Mouse (Mus musculus) frontal cortex, adult 2 months (tissue): ENCODE results near the gene Ep400. TPM values are rescaled to one million over a fixed set of nuclear protein-coding genes. Genes with fewer than 3 reads are reported as not detected.
"Not testable (repeated sequence)": the region's sequence is repeated elsewhere in the genome, so short reads cannot be mapped to it uniquely, and the experiment has no call there.

ENCODE experiments used
- DNase-seq, 2 experiments: peaks; one replicate each; pipeline ENCODE4 v3.0.0; 2022; ENCODE audit warnings: low spot score in 1 of 2; ENCODE audit errors: extremely low spot score in 1 of 2
- polyA plus RNA-seq: library from polyadenylated mRNA; depleted of rRNA; stranded (reverse); fragments of >200 nt; gene quantifications from 2 replicates; pipeline ENCODE4 v1.2.3, GENCODE M21; 2012

Gene Ep400
- polyA plus RNA-seq, 1 experiment, result 37.4 TPM

DNA sequence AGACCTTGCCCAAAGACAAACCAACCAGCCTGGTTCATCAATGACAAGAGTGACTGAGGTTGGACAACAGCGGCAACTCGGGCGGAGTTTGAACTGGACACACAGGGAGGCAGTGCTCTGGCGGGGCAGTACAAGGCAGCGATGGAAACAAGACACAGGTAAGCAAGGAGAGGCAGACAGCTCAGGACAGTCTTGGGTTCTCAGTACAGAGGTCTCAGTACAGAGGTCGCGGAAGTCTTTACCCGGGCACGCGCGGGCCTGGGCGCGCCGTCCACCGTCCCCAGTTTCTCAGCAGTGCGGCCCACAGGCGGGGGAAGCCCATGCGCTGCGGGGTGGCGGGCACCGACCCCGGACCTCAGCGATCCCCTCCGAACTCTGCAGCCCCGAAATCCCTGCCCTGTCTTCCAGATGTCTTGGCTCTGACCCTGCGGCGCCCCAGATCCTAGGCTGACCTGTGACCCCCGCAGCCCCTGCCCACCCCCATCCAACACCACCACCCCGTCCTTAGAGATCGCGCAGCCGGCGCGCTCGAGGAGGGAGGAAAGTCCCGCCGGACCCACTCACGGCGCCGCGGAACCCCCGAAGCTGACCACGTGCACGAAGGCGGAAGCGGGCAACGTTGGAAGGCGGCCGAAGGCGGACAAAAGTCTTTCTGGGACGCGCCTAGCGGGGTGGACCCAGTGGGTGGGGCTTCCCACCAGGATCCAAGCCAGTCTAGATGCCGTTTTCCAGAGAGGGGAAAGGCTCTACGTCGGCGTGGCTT is 9.7 kb upstream of the Ep400 start, which contains the start of gene Pus1:
Gene Pus1 (minus strand): TSS at position 662 of the 763 bp plus-strand sequence.
- DNase-seq, result peak; percentile 86 to 97

DNA sequence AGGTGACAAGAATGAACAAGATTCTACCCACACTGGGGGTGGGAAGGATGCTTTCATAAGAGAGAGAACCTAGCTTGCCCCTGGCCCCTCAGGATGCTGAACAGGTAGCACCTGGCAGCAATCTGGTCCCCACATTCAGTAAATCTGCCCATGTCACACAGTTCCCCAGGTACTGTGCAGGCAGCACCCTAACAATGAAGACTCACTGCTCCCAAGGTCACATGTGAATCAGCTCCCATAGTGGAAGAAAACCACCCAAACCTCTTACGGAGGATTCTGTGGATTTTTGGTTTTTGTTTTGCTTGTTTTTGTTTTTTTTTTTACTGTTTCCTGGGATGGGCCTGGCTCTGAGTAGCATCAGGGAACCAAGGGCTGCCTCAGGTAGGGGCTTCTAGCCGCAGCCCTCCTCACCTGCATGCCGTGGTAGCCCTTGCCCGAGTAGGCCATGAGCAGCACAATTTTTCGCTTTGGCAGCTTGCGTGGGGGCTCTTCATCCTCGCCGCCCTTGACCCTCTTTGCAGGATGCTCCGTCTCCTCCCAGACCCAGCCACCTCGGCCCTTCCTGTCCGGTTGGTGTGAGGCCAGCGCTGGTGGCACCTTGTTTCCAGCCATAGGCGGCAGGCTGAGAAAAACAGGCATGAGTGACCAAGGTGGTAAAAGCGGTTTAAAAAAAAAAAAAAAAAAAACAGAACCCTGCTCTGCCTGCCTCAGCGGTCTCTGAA is 8.9 kb upstream of the Ep400 start:
- no peak for DNase-seq

DNA sequence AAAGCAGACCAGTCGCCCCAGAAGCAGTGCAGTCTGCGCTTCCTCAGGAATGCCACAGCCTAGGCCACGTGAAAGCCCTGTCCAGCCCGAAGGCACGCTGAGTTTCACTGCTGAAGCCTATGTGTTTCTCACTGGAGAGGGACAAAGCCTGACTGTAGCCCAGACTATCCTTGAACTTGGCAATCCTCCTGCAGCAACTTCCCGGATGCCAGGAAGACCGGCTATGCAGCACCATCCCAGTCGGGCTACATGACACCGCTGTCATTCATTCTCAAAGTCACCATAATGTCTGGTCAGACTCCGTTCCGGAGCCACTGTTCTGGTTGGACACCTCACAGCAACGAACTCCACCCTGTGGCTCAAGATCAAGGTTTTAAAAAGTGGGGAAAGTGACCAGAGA is 7.7 kb upstream of the Ep400 start:
- no peak for DNase-seq

DNA sequence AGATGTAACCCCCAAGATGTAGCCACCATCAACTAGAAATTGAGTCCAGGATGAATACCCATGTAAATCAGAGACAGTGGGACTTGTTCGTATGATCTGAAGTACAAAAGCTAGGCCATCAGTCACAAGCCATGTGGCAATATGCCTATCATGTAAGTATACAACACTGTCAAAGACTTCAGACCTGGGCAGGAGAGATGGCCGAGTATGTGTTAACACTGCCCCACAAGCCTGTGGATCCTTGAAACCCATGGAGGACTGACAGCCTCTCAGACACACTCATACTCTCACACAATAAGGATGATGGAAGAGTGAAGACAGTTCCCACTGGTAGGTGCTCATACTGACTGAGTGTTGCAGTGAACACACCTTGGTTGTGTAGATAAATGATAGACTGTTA is 5.6 kb upstream of the Ep400 start:
- DNase-seq, result no peak

DNA sequence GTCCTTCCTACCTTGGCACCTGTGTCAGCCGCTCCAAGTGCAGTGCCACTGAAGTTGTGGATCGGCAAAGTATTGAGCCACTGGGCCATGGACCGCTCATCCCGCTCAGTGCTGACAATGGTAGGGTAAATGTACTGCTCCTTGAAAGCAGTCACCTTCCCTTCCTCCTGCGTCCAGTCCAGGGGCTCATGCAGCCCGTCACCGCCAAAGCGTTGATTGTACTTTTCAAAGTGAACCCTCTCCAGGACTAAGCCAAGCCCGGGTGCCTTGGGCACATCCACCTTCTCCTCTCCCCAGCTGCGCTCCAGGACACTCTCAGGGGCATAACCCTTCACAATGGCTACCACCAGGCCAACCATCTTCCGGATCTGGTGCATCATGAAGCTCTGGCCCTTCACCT is 4.0 kb upstream of the Ep400 start:
- no peak for DNase-seq

DNA sequence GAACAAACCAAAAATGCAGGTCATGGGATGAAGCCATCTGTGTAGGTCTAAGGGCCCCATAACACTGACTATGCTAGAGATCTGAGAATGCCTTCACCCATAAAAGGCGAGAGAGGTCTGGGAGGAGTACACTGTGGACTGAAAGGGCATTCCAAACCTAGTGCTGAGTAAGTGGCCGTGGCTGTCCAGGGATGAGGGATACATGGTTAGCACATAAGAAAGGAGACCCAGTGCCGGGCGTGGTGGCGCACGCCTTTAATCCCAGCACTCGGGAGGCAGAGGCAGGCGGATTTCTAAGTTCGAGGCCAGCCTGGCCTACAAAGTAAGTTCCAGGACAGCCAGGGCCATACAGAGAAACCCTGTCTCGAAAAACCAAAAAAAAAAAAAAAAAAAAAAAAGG is 2.4 kb upstream of the Ep400 start:
- not testable (repeated sequence) for DNase-seq

DNA sequence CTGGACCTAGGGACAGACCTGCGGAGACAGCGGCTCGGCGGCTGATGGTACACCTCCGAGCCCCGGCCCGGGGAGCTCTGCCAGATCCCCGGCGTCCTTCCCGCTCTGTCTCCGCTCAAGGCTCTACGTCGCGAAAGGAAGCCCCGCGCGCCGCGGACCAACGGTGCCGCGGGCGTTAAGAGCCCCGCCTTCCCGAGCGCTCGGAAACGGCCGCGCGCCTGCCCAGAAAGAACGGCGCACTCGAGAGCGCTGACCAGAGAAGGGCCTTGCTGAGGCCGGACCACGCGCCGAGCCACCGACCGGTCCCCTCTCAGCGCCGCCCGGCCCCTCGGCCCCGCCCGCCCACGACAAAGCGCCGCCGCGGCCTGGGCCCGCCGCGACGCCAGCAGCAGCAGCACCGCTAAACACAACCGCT is 479 bp downstream of the Ep400 start:
- peak in 1 of 2 experiments; percentile 25 for DNase-seq

DNA sequence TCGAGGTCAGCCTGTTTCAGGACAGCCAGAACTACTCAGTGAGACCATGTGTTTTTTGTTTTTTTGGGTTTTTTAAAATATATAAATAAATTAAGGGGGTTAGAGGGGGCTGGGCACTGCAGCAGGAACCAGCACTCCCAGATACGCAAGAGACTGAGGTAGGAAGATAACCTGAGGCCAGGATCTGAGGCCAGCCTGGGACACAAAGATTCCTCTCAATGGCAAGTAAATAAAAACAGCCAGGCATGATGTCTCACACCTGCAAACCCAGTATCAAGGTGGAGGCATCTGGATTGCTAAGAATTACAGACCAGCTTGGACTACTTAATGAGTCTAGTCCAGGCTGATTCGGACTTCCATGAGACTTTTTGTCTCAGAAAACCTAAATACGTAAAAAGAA is 1.2 kb downstream of the Ep400 start:
- no peak for DNase-seq

DNA sequence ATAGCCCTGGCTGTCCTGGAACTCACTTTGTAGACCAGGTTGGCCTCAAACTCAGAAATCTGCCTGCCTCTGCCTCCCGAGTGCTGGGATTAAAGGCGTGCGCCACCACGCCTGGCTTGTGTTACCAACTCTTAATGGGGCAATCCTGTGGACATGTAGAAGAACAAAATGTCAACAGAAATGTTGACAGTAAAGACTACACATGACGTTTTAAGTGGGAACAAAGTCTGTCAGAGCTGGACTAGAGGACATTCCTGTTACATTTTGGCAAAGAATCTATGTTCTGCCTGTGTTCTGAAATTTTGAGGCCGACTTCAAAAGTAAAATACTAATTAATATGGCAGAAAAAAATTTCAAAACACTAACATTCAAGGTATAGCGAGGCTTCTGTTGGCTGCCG is 6.6 kb downstream of the Ep400 start:
- DNase-seq, result no peak

DNA sequence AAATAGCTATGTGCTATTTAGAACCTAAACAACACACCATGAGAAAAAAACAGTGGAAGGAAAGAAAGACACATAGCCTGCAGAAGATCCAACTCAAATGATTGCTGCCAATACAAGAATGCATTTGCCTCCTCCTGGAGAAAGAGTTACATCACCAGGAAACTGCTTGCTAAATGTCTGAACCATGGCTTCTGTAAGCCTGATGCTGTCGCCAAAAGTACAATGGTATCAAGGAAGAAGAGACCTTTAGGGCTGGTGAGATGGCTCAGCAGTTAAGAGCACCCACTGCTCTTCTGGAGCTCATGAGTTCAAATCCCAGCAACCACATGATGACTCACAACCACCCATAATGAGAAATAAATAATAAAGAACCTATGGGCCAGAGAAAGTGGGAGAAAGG is 25.5 kb downstream of the Ep400 start:
- DNase-seq, result no peak

DNA sequence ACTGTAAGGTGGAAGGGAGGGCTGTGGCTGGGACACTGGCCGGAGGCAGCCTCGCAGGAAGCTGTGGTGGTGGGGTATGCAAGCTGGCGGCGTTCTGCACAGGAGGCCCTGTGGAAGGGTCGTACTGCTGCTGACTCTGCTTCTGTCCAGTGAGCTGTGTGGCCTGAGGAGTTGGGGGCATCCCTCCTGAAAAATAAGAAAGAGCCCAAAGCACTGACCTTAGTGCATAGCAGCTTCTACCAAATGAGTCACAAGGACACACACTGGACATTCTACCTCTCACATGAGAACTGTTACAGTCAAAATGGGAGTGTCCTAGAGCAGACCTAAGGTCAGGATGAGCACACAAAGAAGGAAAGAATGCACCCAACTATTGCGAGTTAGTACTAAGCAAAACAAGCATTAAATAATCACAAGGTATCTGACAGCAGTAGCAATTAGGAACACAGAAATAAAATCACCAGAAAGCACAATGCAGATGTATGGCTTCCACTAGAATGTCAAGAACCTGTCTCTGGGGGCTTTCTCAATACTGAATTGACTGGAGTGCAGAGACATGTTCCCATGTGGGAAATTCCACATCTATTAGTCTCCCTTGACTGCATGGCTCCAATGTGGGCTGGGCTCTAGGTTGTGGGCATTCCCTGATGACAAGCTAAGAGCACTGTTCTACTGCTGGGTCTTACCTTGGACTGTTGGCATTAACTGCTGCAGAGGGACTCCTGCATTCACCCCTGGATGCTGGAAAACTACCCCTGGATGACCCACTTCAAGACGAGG is 30.8 kb downstream of the Ep400 start:
- DNase-seq, result no peak

DNA sequence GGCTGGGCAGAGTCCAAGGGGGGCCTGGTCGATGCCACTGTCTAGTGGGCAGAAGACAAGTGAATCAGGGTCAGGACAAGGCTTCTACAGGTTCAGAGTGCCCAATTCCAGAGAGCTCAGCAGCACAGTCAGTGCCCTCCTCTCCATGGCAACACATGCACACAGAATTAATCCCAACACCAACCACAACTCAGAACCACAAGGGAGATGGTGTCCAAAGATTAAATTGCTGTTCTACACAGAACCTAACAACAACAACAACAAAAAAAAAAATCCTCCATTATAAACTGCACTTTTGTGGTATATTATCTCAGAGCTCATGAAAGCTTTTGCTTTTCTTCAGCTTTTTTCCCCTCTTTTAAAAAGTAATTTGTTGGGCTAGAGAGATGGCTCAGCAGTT is 34.9 kb downstream of the Ep400 start:
- DNase-seq, result no peak

DNA sequence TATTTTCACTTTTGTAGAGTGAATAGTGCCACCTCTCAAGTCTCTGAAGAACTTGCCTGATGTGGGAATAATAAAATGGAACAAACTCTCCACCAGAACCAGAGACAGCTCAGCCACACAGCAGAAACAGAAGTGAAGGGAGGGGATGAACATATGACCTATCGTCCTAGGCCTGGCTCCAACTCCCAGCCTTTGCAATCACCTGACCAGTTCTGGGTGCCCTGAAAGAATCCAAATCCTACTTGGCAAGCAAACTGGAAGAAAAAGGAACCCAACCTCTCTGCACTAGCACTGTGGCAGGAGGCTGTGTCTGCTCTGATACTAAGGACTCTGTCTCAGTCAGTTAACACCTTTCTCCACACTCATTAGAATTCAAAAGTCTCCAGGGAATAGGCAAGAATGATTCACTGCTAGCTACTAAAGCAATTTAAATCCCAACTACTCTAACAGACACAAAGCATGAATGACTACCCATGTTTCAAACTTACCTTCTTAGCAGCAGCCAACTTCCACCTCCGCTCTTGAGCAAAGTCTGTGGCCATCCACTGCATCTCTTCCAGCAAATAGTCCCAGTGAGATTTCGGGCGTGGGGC is 37.2 kb downstream of the Ep400 start:
- DNase-seq, result peak in 1 of 2 experiments; percentile 19

DNA sequence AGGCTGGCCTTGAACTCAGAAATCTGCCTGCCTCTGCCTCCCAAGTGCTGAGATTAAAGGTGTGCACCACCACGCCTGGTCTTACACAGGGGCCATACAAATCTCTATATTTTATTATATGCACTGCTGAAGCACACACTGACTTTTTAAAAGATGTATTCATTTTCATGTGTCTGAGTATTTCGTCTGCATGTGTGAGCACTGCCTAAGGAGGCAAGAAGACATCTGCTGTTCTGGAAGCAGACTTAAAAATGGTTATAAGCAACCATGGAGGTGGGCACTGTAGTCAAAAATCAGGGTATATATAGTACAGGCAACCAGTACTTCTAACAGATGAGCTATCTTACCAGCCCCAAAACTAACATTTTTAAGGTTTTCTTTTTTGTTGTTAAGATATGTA is 39.3 kb downstream of the Ep400 start:
- peak in 1 of 2 experiments; percentile 11 for DNase-seq

DNA sequence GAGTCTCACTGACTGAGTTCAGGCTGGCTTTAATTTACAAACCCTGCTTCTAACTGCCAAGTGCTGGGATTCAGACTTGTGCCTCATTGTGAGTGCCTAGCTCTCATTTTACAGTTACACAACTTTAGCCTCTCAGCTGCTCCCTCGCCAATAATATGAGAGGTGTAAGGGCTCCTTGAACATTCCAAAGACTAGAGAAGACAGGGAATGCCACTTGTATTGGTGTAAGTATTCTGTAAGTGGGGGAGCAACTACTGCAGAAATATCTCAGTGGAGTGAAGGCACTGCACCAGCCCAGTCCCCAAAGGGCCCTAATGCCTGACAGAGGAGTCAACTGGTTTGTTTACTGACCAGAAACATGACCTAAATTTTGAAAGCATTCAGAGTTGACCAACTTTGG is 42.7 kb downstream of the Ep400 start:
- no peak for DNase-seq

DNA sequence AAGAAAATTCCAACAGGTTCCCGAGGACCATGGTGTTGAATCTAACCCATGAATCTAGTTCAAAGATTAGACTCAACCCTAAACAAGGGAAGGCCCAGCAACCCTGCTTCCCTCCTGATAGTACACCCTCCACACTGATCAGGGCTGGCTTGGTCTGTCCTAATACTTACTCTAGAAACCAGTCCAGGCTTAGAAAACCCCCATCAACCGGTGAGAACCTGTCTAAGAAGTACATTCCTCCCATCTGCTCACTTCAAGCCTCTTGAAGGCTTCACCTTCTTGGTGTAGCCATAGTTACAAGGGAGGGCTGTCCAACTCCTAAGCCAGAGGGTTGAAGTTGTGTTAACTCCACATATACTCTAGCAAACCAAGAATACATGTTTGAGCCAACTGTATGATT is 47.0 kb downstream of the Ep400 start:
- DNase-seq, result no peak

DNA sequence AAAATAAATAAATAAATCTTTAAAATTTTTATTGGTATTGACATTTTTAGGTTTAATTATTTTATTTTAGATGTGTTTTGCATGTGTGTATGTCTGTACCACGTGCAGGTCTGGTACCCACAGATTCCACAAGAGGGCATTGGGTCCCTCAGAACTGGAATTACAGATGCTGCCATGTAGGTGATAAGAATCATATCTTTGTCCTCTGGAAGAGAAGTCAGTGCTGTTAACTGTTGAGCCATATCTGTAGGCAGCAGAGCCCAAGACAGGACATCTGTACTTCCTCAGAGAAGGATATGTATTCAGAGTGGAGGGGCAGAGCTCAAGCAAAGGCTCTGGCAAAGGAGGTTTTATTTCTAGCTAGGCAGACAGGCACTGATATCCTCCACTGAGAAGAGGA is 49.1 kb downstream of the Ep400 start:
- DNase-seq, result not testable (repeated sequence)

DNA sequence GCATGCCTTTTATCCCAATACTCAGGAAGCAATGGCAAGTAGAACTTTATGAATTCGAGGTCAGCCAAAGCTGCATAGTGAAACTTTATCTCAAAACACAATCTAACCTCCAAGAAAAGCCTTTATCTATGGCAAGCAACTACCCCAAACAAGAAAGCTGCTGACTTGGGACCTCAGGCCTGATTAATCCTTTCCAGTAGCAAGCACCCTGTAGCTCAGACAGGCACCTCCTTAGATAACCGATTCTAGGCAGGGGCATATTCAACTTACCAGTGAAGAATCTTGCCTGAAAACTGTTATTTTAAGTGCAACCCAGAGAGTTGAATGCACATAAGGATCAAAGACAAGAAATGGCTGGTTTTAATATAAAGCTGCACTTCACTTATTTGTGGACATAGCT is 59.1 kb downstream of the Ep400 start:
- no peak for DNase-seq

DNA sequence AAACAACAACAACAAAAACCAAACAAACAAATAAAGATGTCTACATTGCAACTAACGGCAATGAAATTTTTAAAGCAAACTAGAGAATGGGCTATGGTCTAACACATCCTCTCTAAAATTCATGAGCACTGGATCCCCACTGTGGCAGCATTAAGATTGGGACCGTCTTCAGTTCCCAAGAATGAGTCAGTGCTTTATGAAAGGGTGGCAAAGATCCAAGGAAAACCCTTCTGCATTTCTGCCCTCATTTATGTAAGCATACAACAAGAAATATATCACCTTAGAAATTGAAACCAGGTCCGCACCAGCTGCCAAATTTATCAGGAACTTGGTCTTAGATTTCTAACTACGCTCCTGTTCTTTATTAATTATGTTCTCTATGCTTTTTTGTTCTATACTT is 61.3 kb downstream of the Ep400 start:
- DNase-seq, result peak; percentile 14 to 77

DNA sequence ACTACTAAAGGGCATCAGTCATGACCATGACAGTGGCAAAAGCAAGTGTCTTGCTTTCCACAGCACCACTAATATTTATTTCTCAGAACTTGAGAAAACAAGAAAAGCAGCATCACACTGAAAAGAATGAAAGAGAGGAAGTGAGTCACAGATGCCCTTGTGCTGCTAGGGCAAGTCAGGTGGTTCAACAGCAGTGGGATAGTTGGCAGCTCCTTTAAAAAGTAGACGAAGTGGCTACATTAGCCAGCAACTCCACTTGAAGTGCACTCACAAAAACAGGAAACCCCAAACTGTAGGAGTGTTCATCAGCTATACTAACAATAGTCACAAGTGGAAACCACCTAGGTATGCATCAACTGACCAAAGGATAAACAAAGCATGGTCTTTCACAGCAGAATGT is 66.5 kb downstream of the Ep400 start:
- no peak for DNase-seq

DNA sequence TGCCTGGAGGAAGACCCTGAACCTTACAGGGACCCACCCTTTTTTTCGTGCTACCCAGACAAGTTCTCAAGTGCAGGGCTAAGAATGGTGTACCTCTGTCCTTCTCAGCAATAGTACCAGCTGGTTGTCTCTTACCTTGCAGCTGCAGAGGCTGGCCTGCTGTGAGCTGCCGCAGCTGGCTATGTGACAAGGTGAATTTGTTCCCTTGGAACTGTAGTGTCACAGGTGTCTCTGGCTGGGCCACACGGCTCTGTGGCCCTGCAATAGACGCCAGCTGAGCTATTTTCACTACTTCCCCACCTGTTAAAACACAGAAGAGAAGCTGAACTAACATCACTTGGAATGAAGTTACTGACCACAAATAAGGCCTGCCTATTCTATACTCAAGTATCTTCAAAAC is 71.9 kb downstream of the Ep400 start:
- DNase-seq, result no peak
